Mouse (Mus musculus) MN1 (cell line): ENCODE results near the gene Fam166a.

Experiments used
- DNase-seq: peaks from one replicate; pipeline ENCODE4 v3.0.0-alpha.2; 2016; ENCODE audit warnings: low spot score

The Fam166a gene

DNA sequence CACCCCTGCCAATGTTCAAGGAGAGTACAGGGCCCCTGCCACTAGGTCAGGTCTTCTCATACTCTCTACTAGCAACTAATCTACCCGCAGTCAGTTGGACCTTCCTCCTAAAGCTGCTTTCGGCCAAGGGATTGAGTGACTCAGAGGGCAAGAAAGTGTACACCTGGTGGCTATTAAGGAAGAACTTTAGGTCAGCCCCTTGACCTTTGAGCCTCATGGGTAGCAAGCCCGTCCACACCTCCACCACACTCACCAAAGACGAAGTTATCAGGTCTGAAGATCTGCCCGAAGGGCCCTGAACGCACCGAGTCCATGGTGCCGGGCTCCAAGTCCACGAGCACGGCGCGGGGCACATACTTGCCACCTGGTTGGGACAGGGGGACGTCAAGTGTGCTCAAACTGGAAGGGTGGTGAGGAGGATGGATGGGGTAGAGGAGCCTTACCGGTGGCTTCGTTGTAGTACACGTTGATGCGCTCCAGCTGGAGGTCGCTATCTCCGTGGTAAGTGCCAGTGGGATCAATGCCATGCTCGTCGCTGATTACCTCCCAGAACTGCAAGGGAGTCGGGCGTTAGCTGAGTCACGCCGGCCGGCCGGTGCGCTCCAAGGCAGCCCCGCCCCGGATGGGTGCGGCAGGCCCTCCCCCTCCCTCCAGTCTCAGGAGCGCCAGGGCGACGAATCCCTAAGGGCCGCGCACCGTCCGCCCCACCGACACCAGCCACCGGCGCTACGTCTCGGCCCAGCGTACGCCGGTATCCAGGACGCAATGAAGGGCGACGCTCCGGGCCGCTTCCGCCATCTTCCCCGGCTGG, 5.3 kb downstream of the Fam166a start:
- peak; percentile 90 for DNase-seq

DNA sequence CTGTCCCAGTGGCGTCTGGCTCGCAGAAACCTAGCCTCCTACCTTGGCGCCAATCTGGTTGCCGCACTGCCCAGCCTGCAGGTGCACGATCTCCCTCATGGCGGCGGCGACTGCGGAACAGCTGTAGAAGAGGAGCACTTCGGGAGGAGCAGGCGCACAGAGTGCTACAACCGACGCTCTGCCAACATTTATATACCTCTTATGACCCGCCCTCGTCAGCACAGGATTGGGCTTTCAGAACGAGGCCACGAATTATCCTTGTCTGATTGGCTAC, 5.9 kb downstream of the Fam166a start, which contains the start of gene Tubb4b:
Tubb4b (minus strand) TSS at position 211 of the 274 bp plus-strand sequence.
- DNase-seq, result no peak

DNA sequence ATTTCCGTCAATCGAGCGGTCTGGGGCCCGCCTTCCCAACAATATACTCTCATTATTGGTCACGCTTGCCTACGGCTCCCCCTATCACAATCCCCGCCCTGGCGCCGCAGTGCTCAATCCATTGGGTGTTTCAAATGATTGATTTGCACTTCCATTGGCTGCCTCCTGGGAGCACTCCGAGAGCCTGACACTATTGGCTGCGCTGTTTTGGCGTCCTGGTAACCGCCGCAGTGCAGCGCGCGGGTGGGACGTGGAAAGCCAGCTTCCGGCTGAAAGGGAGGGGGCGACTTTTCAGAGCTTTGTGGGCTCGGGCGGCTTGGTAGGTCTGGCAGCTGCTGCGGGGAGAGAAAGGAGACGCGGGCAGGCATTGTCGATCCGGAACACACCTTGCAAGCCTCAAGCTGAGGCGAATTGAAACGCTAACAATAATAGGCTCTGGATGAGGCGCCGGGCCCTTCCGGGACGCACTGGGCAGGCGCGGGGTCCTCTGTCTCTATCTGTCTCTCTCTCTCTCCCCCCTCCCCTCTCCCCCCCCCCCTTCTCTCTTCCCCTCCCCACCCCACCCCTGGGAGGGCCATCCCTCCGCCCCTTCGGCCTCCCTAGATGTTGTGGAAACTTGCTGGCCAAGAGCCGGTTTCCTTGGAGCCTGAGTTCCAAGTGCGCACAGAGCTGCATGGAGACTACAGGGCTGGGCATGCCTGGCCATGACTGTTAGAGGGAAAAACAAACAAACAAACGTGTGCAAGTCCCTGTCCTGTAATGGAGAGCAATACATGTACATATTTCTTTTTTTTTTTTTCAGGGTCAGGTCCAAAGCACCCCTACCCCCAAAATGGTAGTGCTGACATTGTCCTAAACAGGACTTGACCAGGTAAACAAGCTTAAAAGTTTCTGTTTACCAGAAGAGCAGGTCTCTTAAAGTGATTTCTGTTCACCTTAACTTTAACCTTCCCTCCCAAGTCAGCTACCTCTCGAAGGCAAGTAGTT, 6.5 kb downstream of the Fam166a start:
- peak; percentile 99 for DNase-seq

DNA sequence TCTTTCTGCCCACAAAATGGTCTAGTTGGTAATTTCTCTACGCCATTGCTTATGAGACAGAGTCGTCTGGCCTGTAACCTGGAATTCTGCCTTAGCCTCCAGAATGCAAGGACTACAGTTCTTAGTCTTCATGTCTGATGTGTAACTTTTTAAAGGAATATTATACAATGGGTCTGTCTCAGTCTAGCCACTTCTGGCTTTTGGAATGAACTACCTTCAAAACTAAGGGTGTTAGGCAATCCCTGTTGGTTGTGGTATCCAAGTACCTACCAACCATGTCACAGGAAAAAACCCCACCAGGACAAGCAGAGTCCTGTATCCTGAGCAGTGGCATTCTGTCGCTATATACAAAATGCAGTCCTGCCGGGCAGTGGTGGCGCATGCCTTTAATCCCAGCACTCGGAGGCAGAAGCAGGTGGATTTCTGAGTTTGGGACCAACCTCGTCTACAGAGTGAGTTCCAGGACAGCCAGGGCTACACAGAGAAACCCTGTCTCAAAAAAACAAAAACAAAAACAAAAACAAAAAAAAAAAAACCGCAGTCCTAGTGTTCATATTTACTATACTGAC, 7.3 kb downstream of the Fam166a start:
- DNase-seq, result no peak

DNA sequence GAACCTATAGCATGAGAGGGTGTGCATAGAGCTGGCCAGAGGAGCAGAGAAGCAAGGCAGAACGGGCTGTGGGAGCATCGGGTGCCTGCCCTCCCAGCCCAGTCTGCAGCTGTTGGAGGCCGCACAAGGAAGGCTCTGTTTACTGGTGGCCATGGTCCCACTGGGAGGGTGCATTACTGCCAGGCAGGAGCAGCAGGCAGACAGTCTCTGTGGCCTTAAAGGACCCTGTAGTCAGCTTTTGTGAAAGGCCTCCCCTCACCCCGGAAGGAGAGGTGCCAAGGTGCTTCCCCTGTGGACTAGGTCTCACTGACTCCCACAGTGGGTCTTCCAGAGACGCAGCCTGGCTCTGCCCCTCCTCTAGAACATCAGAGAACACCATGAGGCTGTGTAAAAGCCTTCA, 8.3 kb downstream of the Fam166a start:
- no peak for DNase-seq

DNA sequence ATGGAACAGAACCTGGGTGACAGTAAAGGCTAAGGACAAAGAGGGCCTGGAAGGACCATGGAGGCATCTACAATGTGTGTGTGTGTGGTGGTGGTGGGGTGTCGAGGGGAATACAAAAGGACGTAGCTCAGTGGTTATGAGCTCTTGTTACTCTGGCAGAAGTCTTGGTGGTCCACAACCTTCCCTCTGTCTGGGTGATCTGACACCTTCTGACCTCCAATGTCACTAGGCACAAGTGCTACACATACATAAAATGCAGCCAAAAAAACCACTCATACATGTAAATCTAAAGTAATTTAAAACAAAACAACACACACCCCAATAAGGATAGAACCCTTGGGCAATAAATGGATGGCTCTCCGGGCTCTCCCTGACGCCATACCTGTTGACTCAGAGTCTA, 8.9 kb downstream of the Fam166a start:
- DNase-seq, result no peak

DNA sequence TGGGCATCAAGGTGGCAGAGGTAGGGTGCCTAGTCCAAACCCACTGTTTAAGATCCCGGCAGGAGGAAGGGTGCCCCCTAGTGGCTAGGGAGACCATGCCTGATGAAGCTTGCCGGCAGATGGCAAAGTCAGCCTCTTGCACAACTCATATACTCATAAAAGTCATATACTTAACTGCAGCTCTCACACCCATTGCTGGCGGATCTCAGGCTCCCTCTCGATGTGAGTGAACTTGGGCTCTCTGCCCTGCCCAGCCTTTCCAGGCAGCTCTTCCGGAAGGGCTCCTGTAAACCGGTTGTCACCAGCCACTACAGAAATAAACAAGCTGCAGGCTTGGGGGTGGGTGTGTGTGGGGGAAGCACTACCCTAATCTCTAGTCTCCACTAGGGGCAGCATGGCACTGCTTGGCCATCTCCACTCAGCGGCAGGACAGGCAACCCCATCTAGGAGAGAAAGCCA, 9.9 kb downstream of the Fam166a start:
- peak; percentile 86 for DNase-seq

DNA sequence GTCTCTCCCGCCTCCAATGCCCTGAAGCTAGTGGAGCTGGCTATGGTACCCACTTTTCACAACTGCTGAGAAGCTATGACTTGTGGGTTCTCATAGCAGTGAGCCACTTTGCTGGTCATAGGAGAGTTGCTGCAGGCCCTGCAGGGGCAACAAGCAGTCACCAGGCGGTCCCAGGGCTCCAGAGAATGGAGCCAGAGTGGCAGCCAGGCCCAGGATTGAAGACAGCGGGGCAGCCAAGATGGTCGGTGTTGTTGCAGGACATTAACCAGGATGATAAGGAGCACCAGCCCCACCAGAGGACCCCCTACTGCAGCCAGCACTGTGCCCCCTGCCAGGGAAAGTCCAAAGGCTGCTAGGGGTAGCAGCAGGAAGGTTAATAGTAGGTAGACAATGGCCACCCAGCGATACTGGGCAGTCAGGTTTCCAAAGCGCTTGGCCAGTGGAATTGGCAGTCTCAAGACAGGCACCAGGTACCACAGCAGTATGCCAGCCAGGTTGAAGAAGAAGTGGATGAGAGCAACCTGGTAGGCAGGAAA, 10.5 kb downstream of the Fam166a start:
- DNase-seq, result no peak

DNA sequence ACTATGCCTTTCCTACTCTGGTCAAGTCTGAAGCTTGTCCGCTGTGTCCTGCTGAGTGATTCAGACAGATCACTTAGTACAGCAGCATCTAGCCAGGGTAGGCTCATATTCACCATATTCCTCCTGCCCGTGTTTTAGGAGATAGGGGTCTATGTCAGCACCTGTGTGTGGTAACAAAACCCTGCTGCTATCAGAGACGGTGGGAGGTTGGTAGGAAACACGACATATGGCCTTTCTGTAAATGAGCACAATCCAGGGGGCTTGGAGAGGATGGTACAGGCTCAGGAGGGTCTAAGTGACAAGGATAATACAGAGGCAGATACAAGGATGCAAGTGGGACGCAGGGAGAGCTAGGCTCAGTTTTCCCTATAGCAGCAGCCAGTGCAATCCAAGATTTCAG, 11.0 kb downstream of the Fam166a start:
- DNase-seq, result no peak

DNA sequence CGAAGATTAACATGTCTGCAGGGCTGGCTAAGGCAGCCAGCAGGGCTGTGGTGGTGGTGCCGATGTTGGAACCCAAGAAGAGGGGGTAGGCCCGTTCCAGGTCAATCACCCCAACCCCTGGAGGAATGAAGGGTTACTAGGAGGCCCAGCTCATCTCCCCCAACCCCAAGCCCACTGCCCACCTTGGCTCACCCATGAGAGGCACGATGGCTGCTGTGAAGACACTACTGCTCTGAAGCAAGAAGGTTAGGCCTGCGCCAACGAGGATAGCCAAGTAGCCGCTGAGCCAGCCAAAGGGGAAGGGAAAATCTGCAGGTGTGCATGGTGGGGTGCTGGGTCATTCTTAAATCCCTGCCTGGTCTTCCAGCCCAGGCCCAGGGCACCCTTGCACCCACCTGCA, 12.0 kb downstream of the Fam166a start:
- no peak for DNase-seq

DNA sequence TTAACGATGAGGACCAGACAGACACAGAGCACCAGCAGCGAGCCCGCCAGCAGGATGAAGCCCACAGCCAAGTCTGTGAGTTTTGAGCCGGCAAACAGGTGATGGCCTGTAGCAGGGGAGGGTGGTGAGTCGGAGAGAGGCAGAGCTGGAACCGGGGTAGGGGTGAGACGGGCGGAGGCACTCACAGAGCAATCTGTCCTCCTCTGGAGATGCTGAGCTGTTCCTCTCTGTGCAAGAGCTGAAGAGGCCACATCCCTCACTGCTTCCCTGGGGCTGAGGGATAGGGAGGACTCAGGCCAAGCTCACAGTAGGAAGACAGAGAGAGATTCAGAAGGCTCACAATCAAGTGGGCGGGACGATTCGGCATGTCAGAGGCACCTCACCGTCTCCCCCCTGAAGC, 12.5 kb downstream of the Fam166a start:
- DNase-seq, result no peak

DNA sequence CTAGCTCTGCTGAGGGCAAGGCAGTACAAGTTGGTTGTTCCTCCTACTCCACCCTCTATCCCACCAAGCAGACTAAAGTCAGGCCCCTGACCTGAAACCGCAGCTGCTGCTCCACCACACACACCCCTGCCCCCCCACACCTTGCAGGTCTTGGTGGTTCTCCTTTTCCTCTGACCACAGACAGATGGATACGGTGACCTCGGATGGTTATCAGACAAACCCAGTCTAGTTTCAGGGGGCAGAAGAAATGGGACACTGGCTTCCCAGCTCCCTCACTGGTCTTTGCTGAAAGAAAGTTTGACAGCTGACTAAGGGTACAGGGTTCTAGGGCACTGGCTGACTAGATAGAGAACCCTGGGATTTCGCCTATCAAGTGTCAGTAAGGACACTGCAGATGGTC, 14.9 kb downstream of the Fam166a start:
- DNase-seq, result no peak

DNA sequence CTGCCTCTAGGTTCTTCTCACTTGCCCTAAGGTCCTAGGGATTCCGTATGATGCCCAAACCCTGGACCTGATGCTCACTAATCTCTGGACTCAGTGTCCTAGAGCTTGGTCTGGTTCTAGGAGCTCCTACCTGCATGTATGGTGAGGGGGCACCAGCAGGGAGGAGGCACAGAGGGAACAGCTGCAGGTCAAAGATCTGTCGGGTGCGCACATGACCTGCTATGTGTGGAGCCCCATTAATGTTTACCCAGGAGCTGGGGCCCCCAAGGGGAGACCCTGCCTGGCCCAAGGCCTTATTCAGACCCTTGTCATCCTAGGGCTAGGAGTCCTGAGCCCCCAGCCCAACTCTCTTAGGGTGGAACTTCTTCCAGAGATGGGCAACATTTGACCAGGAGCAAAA, 15.5 kb downstream of the Fam166a start, which contains the start of gene Slc34a3:
Slc34a3 (minus strand) TSS at position 315 of the 400 bp plus-strand sequence.
- DNase-seq, result no peak

DNA sequence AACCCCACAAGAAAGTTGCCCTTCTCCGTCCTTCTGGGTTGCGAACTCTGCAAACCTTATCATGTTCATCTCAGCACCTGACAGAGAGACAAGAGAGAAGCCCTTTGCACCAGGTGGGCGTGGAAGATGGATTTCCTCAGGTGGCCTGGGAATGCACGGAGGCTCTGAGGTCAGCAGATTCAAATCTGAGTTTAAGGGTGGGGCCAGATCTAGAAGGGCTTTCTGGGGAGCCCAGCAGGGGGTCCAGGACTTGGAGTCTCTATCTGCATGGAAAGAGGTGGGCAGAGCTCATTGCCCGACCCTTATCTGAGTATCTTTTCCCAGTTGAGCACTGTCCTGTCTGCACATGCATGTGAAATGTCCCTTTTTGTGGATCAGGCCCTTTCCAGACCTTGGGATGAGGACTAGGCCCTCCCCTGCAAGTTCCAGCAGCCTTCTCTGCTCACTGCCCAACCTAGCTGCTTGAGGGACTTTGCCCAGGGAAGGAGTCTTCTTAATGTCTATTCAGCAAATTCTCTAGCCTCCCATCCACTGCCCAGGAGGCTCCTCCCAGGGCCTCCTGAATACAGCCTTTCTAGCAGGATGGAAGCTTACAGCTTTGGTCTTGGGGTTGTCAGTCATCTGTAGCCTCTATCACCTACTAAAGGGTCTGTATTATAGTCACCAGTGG, 16.1 kb downstream of the Fam166a start:
- DNase-seq, result no peak

DNA sequence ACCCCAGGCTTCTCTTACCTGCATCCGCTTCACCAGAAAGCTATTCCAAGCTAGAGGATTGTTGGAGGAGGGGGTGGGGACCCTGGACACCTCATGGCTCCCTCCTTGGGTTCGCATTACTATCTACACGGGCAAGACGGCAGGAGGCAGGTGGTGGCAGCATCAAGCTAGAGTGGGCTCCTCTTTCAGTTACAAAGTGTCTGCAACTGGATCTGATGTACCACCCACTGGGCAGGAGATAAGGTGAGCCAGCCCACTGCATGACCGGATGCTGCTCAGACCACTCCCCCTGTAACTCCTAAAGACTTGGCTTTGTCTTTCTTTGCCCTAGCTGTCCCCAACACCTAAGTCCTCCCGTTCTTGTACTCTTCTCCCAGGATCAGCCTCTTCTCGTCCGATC, 18.1 kb downstream of the Fam166a start, which contains the start of gene Rnf224:
Rnf224 (minus strand) TSS at position 174 of the 400 bp plus-strand sequence.
- no peak for DNase-seq

DNA sequence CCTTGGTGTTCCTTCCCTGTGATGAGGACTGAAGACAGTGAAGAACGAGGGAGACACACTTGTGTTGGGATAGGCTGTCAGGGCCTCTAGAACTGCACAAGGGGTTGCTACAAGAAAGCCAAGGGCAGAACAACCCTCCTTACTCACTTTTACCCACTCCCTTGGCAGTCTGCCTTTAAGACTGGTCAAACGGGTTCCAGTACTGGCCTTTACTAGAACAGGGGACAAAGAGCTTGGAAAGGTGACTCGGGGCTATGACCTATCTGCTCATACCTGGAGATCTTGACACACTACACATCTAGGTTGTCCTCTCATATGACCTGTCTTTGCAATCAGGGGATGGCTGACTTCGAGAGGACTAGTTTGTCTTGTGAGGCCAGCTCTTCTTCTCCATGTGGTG, 19.0 kb downstream of the Fam166a start:
- DNase-seq, result no peak

DNA sequence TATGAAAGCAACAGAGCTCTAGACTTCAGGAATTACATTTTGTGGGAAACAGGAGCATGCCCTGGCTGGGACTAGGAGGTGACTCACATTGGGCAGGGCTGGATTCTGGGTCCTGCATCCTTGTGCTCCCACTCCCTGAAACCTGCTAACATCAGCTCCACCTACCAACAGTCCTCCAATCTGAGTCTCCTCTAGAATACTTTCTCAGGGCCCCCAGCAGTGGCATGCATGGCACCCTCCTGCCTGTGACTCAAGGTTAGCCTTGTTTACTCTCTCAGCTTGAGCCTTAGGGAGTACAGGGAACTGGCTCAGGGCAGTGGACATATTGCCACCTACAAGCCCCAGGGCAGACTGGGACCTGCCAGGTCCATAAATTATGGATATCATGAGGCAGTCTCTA, 19.6 kb downstream of the Fam166a start:
- DNase-seq, result no peak

DNA sequence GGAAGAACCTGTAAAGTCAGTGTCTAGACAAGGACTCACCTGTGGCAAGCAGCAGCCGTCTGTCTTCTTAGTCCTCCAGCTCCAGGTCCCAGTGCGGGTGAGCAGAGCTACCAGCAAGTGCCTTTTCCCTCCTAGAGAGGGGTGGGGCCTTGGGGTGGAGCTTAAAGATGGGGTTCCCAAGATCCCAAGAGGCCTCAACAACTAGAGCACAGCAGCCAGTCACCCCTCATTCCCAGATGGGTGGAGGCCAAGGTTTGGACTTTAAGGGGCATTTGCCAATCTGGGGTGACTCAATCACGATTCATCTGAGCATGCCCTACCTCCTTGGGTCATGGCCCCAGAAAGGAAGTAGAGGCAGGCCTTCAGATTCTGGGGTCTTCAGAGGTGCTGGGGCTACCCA, 21.2 kb downstream of the Fam166a start:
- DNase-seq, result no peak

DNA sequence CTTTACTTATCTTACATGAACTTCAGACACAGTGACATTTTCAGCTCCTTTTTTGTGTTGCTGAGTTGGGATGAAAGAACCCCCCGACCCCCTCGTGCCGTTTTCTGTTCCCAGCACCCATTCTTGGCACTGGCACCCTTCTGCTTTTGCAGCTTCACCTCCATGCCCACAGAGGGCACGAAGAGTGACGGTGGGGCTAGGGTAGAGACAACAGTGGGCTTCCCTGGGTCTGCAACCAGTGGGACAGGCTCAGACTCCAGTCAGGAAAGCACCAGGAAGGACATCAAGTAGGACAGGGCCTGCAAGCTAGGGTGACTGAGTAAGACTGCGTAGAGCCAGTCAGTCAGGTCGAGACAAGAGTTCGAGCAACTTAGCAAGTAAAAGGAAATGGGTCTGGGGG, 21.8 kb downstream of the Fam166a start:
- DNase-seq, result no peak

DNA sequence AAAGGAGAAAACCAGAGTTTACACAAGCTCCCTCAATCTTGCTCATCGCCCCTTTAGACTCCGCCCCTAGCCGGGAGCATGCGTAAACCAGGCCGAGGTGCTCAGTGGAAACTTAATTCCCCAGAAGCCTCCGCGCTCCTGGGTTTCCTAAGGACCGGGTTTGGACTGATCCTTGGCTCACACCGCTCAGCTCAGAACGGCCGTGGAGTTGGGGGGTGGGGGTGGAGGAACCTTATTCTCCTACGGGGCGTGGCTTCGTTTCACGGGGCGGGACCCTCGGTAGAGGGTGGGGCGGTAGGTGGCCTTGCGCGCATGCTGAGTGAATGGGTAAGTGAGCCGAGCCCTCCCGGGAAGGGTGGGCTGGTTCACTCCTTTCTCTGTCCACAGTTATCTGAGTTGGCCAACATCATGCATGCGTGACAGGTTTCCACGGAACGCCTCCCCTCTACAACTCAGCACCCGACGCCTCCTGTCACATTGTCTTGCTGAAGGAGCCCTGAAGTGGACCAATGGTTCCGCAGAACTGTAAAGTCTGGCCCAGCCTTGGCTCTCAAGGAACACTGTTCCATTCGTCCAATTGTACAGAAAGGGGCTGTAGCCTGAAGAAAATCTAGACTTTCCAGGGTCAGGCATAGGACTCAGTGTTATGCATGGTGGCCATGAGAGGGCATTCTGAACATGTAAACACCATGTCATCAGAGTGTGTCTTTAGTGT, 22.3 kb downstream of the Fam166a start:
- peak; percentile 68 for DNase-seq

DNA sequence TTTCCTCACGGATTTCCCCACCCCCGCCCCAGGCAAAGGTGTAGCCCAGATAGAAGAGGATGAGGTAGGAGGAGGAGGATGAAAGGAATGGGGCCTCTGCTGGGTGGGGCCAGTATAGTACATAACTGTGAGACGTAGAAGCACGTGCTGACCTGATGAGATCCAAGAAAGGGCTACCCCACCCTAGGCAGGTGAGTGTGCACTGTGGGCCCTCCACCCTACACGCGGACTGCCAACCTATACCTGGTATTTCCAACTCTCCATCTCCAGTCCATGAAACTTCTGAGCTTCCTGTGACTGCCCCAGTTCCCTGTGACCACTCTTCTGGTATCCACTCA, 22.9 kb downstream of the Fam166a start:
- DNase-seq, result no peak
